Mouse (Mus musculus) midbrain, embryonic 10.5 days (tissue): Measurements from ENCODE around the gene Tmem238. TPM values are rescaled to one million over a fixed set of nuclear protein-coding genes. Genes with fewer than 3 reads are reported as not detected.

ENCODE experiments used
- DNase-seq: peaks from one replicate; pipeline ENCODE4 v3.0.0-alpha.2; 2017; ENCODE audit warnings: low spot score
- H3K27ac ChIP-seq: fragments of 300-500 bp; sonication (generic); replicated peaks from 2 replicates; pipeline ENCODE4 v1.5.1; 2016; ENCODE audit warnings: mild to moderate bottlenecking
- H3K27me3 ChIP-seq: fragments of 300-500 bp; sonication (generic); 2 replicates; pipeline ENCODE4 v1.6.1; 2016; ENCODE audit warnings: low read depth, mild to moderate bottlenecking; ENCODE audit not compliant: poor library complexity, severe bottlenecking
- H3K36me3 ChIP-seq: fragments of 300-500 bp; sonication (generic); 2 replicates; pipeline ENCODE4 v1.6.1; 2016; ENCODE audit warnings: mild to moderate bottlenecking, moderate library complexity
- H3K4me1 ChIP-seq: fragments of 300-500 bp; sonication (generic); 2 replicates; pipeline ENCODE4 v1.6.1; 2016
- H3K4me3 ChIP-seq: fragments of 300-500 bp; sonication (generic); 2 replicates; pipeline ENCODE4 v1.5.1; 2016; ENCODE audit warnings: mild to moderate bottlenecking, moderate library complexity
- H3K9me3 ChIP-seq: fragments of 300-500 bp; sonication (generic); replicated peaks from 2 replicates; pipeline ENCODE4 v1.6.1; 2016; ENCODE audit warnings: mild to moderate bottlenecking
- WGBS: fragments of 180-500 bp; shearing (Covaris S2); methylation state at CpG from one replicate; pipeline ENCODE4 v1.1.7; 2016; 5-methylcytosine and 5-hydroxymethylcytosine counted together
- polyA plus RNA-seq: library from polyadenylated mRNA; unstranded; fragments of >200 nt; fragmentation: Nextera tagmentation; extraction: Ambion mirVana; gene quantifications from 2 replicates; pipeline ENCODE4 v1.2.1, GENCODE M21; 2016

Gene Tmem238
- polyA plus RNA-seq, 1 experiment from 2014 or later, result 3.4 TPM

GRCm38 (mm10) chr7:4751971-4752820, 37.3 kb downstream of the Tmem238 start:
- peaks cover under 1% of the 10 kb centered on the region for H3K36me3 ChIP-seq
- peak overlapping the region; percentile 55 for H3K4me3 ChIP-seq
- peaks cover 24% of the 10 kb centered on the region for H3K4me1 ChIP-seq
- DNase-seq, result peak; percentile 84
- WGBS, result 2% methylated on average over 30 of the region's 30 CpGs
- H3K27me3 ChIP-seq, result peaks cover 13% of the 10 kb centered on the region; the same call in 1 of the 2 replicates
- peak overlapping the region; percentile 82 for H3K27ac ChIP-seq
- H3K9me3 ChIP-seq, result peaks cover 6% of the 10 kb centered on the region

GRCm38 (mm10) chr7:4749169-4749568, 40.3 kb downstream of the Tmem238 start:
- H3K27ac ChIP-seq, result no peak overlapping the region
- peaks cover 27% of the 10 kb centered on the region for H3K36me3 ChIP-seq

GRCm38 (mm10) chr7:4748321-4748720, 41.1 kb downstream of the Tmem238 start:
- Histone ChIP-seq H3K9me3 (no peaks in the 10 kb centered on the region), H3K27me3 (no peaks in the 10 kb centered on the region), H3K4me1 (peaks cover 35% of the 10 kb centered on the region), H3K27ac (no peak overlapping the region), H3K36me3 (peaks cover 34% of the 10 kb centered on the region), H3K4me3 (no peak overlapping the region)
- WGBS, result 79% methylated on average over 4 of the region's 4 CpGs
- DNase-seq, result no peak

More at GRCm38 (mm10) chr7:4749169-4749568, 40.3 kb downstream of the Tmem238 start:
- Histone ChIP-seq H3K4me1 (peaks cover 35% of the 10 kb centered on the region), H3K4me3 (no peak overlapping the region), H3K27me3 (peaks cover 6% of the 10 kb centered on the region; the same call in 1 of the 2 replicates), H3K9me3 (no peaks in the 10 kb centered on the region)
- WGBS, result 95% methylated on average over 2 of the region's 2 CpGs
- no peak for DNase-seq

- Histone ChIP-seq H3K9me3 (no peaks in the 10 kb centered on the region), H3K4me3 (no peak overlapping the region), H3K27me3 (no peaks in the 10 kb centered on the region), H3K27ac (0 out of 2 replicates have a peak overlapping the region, but pooled peaks have one; percentile 33), H3K36me3 (peaks cover 44% of the 10 kb centered on the region), H3K4me1 (peaks cover 35% of the 10 kb centered on the region)
- WGBS, result 76% methylated on average over 9 of the region's 9 CpGs
- DNase-seq, result no peak
These were observed 42.1 kb downstream of the Tmem238 start for GRCm38 (mm10) chr7:4747156-4747899.

- Histone ChIP-seq H3K9me3 (no peaks in the 10 kb centered on the region), H3K4me3 (no peak overlapping the region), H3K4me1 (peaks cover 35% of the 10 kb centered on the region), H3K27me3 (no peaks in the 10 kb centered on the region), H3K27ac (peak overlapping the region; percentile 33; the same call in 1 of the 2 replicates), H3K36me3 (peaks cover 47% of the 10 kb centered on the region)
- WGBS, result 82% methylated on average over 22 of the region's 22 CpGs
- DNase-seq, result no peak
These were observed 43.0 kb downstream of the Tmem238 start for GRCm38 (mm10) chr7:4746326-4746980.

- WGBS, result 91% methylated on average over 6 of the region's 6 CpGs
- Histone ChIP-seq H3K36me3 (peaks cover 47% of the 10 kb centered on the region), H3K9me3 (no peaks in the 10 kb centered on the region), H3K27ac (no peak overlapping the region), H3K4me3 (no peak overlapping the region), H3K27me3 (no peaks in the 10 kb centered on the region), H3K4me1 (peaks cover 42% of the 10 kb centered on the region)
- DNase-seq, result no peak
These were observed 44.6 kb downstream of the Tmem238 start for GRCm38 (mm10) chr7:4744886-4745285.

- Histone ChIP-seq H3K9me3 (no peaks in the 10 kb centered on the region), H3K27ac (no peak overlapping the region), H3K4me3 (no peak overlapping the region), H3K4me1 (peaks cover 52% of the 10 kb centered on the region), H3K27me3 (no peaks in the 10 kb centered on the region), H3K36me3 (peaks cover 47% of the 10 kb centered on the region)
- 70% methylated on average over 2 of the region's 2 CpGs for WGBS
- no peak for DNase-seq
These were observed 46.1 kb downstream of the Tmem238 start for GRCm38 (mm10) chr7:4743354-4743753.

GRCm38 (mm10) chr7:4742482-4742819, 47.0 kb downstream of the Tmem238 start:
- peaks cover 47% of the 10 kb centered on the region for H3K36me3 ChIP-seq
- no peak for DNase-seq
- H3K4me3 ChIP-seq, result peak overlapping the region; percentile 79
- WGBS, result 92% methylated on average over 6 of the region's 6 CpGs
- no peaks in the 10 kb centered on the region for H3K27me3 ChIP-seq
- peak overlapping the region; percentile 96 for H3K27ac ChIP-seq
- no peaks in the 10 kb centered on the region for H3K9me3 ChIP-seq
- peaks cover 52% of the 10 kb centered on the region for H3K4me1 ChIP-seq

- H3K4me1 ChIP-seq, result peaks cover 49% of the 10 kb centered on the region
- WGBS, result 86% methylated on average over 21 of the region's 21 CpGs
- H3K4me3 ChIP-seq, result peak overlapping the region; percentile 79
- no peaks in the 10 kb centered on the region for H3K9me3 ChIP-seq
- peak overlapping the region; percentile 96 for H3K27ac ChIP-seq
- peaks cover 43% of the 10 kb centered on the region for H3K36me3 ChIP-seq
- H3K27me3 ChIP-seq, result no peaks in the 10 kb centered on the region
- no peak for DNase-seq
These were observed 47.6 kb downstream of the Tmem238 start for GRCm38 (mm10) chr7:4741672-4742481.

GRCm38 (mm10) chr7:4741151-4741550, 48.3 kb downstream of the Tmem238 start:
- 8% methylated on average over 4 of the region's 4 CpGs for WGBS

GRCm38 (mm10) chr7:4740309-4740727, 49.1 kb downstream of the Tmem238 start:
- H3K36me3 ChIP-seq, result peaks cover 27% of the 10 kb centered on the region
- peak overlapping the region; percentile 96 for H3K27ac ChIP-seq
- no peaks in the 10 kb centered on the region for H3K9me3 ChIP-seq
- DNase-seq, result no peak
- H3K27me3 ChIP-seq, result no peaks in the 10 kb centered on the region
- H3K4me1 ChIP-seq, result peaks cover 41% of the 10 kb centered on the region
- 1% methylated on average over 14 of the region's 14 CpGs for WGBS
- peak overlapping the region; percentile 79 for H3K4me3 ChIP-seq

More at GRCm38 (mm10) chr7:4741151-4741550, 48.3 kb downstream of the Tmem238 start:
- peaks cover 36% of the 10 kb centered on the region for H3K36me3 ChIP-seq
- peak; percentile 50 for DNase-seq
- H3K9me3 ChIP-seq, result no peaks in the 10 kb centered on the region
- H3K4me3 ChIP-seq, result peak overlapping the region; percentile 79
- H3K27ac ChIP-seq, result peak overlapping the region; percentile 96
- H3K4me1 ChIP-seq, result peaks cover 42% of the 10 kb centered on the region
- no peaks in the 10 kb centered on the region for H3K27me3 ChIP-seq
